Mouse (Mus musculus) kidney, embryonic 16.5 days (tissue): ENCODE data around the gene Ino80d. TPM values are rescaled to one million over a fixed set of nuclear protein-coding genes. Genes with fewer than 3 reads are reported as not detected.

ENCODE experiments used
- ATAC-seq: fragments of 200-750 bp; cut with Nextera tagmentation; 2 replicates; pipeline ENCODE4 v1.8.0; 2017; ENCODE audit warnings: moderate TSS enrichment; ENCODE audit not compliant: low FRiP score, low TSS enrichment
- H3K27ac ChIP-seq: fragments of 300-500 bp; sonication (generic); 2 replicates; pipeline ENCODE4 v1.5.1; 2014; ENCODE audit warnings: low read length
- H3K27me3 ChIP-seq: fragments of 300-500 bp; sonication (generic); 2 replicates; pipeline ENCODE4 v1.6.1; 2014; ENCODE audit warnings: low read length, control low read depth, mixed read lengths; ENCODE audit not compliant: insufficient read depth
- H3K36me3 ChIP-seq: fragments of 300-500 bp; sonication (generic); 2 replicates; pipeline ENCODE4 v1.6.1; 2014; ENCODE audit warnings: low read length, control low read depth, mixed read lengths; ENCODE audit not compliant: insufficient read depth
- H3K4me1 ChIP-seq: fragments of 300-500 bp; sonication (generic); 2 replicates; pipeline ENCODE4 v1.6.1; 2014; ENCODE audit warnings: low read length, control low read depth, mixed read lengths; ENCODE audit not compliant: insufficient read depth
- H3K4me2 ChIP-seq: fragments of 300-500 bp; sonication (generic); replicated peaks from 2 replicates; pipeline ENCODE4 v1.6.1; 2014; ENCODE audit warnings: low read depth, low read length
- H3K4me3 ChIP-seq: fragments of 300-500 bp; sonication (generic); 2 replicates; pipeline ENCODE4 v1.5.1; 2014; ENCODE audit warnings: mild to moderate bottlenecking, low read length
- H3K9ac ChIP-seq: fragments of 300-500 bp; sonication (generic); replicated peaks from 2 replicates; pipeline ENCODE4 v1.6.1; 2014; ENCODE audit warnings: low read length
- H3K9me3 ChIP-seq: fragments of 300-500 bp; sonication (generic); 2 replicates; pipeline ENCODE4 v1.6.1; 2016; ENCODE audit warnings: low read length, control low read depth
- WGBS: fragments of 180-500 bp; shearing (Covaris S2); extraction: QIAGEN DNeasy Blood & Tissue Kit; methylation state at CpG from one replicate; pipeline ENCODE4 v1.1.7; 2014; 5-methylcytosine and 5-hydroxymethylcytosine counted together
- microRNA-seq: library from miRNA; unstranded; fragments of <30 nt; microRNA quantifications from one replicate; pipeline ENCODE4, GENCODE M21; 2016
- polyA plus RNA-seq: library from polyadenylated mRNA; unstranded; fragments of >200 nt; fragmentation: Nextera tagmentation; extraction: Ambion mirVana; gene quantifications from 2 replicates; pipeline ENCODE4 v1.2.1, GENCODE M21; 2015

Ino80d gene
- polyA plus RNA-seq, 1 experiment from 2014 or later: 9.5 TPM

DNA sequence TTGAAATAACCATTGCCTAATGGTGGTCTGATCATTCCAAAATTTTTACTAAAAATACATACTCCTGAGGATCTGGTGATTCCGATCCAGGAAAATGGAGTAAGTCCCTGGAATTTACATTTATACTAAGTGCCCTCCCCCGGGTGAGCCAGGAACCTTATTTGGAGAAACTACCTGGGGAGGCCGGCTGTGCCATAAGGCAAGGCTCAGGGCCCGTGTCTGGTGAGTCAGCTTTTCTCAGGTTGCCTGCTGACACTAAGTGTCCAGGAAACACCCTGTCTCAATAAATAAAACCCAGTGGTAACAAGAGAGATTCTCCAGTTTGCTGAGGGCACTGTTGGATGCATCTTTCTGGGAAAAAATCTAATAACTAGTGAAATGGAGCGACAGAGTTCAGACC lies 205.3 kb downstream of the Ino80d start:
- no peaks in the 10 kb centered on the region for H3K9me3 ChIP-seq
- 51% methylated on average over 5 of the region's 5 CpGs for WGBS
- no peaks in the 10 kb centered on the region for H3K27me3 ChIP-seq
- H3K4me1 ChIP-seq: no peaks in the 10 kb centered on the region
- no peak for ATAC-seq
- H3K9ac ChIP-seq: no peak overlapping the region
- H3K27ac ChIP-seq: no peak overlapping the region
- no peak overlapping the region for H3K4me2 ChIP-seq
- no peak overlapping the region for H3K4me3 ChIP-seq
- no peaks in the 10 kb centered on the region for H3K36me3 ChIP-seq

DNA sequence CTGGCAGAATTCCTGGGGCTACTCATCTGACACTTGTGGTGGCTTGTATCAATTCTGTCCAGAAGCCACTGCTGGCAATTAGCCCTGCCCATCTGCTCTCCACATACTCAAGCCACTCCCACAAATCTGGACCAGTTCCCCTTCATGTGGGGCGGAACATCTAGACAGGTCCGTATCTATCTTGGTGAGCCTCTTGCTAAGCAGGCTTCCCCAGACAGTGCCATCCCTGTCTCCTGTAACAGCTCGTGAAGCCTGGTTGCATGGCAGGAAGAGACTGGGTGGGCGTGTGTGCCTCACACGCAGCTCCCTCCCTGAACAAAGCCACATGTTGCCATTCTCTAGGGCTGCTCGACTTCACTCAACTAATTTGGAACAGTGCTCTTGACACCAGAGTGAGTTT lies 206.0 kb downstream of the Ino80d start:
- no peak for ATAC-seq
- Histone ChIP-seq H3K27ac (no peak overlapping the region), H3K27me3 (no peaks in the 10 kb centered on the region), H3K4me3 (no peak overlapping the region), H3K36me3 (no peaks in the 10 kb centered on the region), H3K9ac (no peak overlapping the region), H3K4me1 (no peaks in the 10 kb centered on the region), H3K9me3 (no peaks in the 10 kb centered on the region), H3K4me2 (no peak overlapping the region)
- 49% methylated on average over 6 of the region's 6 CpGs for WGBS

Small RNA genes within 50 kb of the gene (microRNA-seq; reads per million reads assigned to microRNA genes)
- gene Gm24557: not detected
- not detected for gene Gm44468

Other genes with a start within 250 kb of the Ino80d start
- gene Eef1b2, start 62.2 kb upstream of the Ino80d start, polyA plus RNA-seq: 533 and 571 TPM in 2 replicates
- gene Ndufs1, start 62.2 kb upstream of the Ino80d start, polyA plus RNA-seq: 188 TPM in 2 replicates
- gene Gpr1, start 99.9 kb upstream of the Ino80d start, polyA plus RNA-seq: 0.07 and 0.09 TPM in 2 replicates
- gene Zdbf2, start 158.6 kb upstream of the Ino80d start, polyA plus RNA-seq: 4.2 and 4.8 TPM in 2 replicates